Mouse (Mus musculus): ENCODE data around the gene Sgca. TPM values are rescaled to one million over a fixed set of nuclear protein-coding genes. Genes with fewer than 3 reads are reported as not detected.
A peak's percentile ranks its signal among the peaks of the same experiment; 100 is the strongest.
"Not testable (repeated sequence)": the region's sequence is repeated elsewhere in the genome, so short reads cannot be mapped to it uniquely, and the experiment has no call there.

Gene Sgca
- polyA plus RNA-seq, 1 experiment from 2014 or later: not detected

DNA sequence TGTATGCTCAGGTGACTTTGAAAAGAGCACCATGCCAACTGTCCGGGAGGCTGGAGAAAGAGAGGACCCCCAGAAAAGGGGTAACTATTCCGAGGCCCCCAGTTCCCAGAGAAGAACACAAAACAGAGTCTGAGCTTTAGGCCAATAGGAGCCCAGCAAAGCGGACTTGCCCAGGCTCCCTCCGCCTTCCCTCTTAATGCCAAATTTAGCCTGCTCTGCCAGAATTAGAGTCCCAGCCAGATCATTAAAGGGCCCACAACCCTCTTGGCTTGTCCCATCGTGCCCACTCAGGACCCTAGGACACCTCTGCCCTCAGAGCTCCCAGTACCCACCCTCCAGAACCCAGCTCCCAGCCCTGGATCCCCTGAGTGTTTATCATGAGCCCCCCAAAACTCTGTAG lies 3.2 kb downstream of the Sgca start:
- Histone ChIP-seq H3K27me3 (ENCODE audit: control insufficient read depth, insufficient read depth, low read length) (no peaks in the 10 kb centered on the region), H3K4me3 (ENCODE audit: low read depth, low read length) (no peak overlapping the region), H3K27ac (ENCODE audit: low read depth, low read length) (no peak overlapping the region), H3K4me2 (ENCODE audit: low read depth, low read length, severe bottlenecking) (no peak overlapping the region), H3K36me3 (ENCODE audit: control insufficient read depth, insufficient read depth, low read length) (no peaks in the 10 kb centered on the region), H3K9ac (ENCODE audit: low read length) (no peak overlapping the region), H3K4me1 (replicated peaks; ENCODE audit: control insufficient read depth, insufficient read depth, low read length) (no peaks in the 10 kb centered on the region), H3K9me3 (ENCODE audit: control insufficient read depth, low read length) (no peaks in the 10 kb centered on the region)
- WGBS: 73% methylated on average over 5 of the region's 5 CpGs
- DNase-seq (ENCODE audit: low spot score) (no peak), ATAC-seq (replicated peaks; ENCODE audit: low FRiP score) (no peak)

DNA sequence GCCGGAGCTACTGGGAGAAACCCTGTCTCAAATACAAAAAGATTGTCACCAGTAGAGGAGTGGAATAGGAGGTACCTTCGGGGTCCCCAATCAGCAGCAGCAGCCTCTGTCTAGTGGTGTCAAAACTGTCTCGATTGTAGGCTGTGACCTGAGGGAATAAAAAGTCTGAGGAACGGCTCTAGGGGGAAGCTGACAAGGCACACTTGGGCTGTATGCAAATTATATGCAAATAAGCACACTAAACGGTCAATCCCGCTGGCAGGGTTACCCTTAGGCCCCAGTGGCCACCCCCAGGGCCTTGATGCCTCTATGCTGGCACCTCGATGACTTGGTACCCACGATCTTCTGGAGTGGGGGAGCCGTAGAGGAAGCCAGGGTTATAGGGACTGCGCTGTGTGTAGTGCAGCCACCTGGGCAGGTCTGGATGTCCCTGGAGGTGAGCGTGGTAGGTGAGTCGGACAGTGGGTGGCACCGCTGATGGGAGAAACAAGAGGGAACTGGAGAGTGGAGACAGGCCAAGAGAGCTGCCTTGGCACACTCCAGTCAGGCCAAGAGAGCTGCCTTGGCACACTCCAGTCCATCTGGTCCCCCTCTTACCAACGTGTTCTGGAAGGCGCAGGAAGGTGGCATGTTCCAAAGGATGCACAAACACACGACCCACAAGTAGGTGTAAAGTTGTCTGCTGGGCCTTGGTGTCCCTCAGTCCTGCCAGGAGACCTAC lies 4.1 kb downstream of the Sgca start:
- Histone ChIP-seq H3K4me1 (replicated peaks; ENCODE audit: control insufficient read depth, insufficient read depth, low read length) (no peaks in the 10 kb centered on the region), H3K9ac (ENCODE audit: low read length) (no peak overlapping the region), H3K4me2 (ENCODE audit: low read depth, low read length, severe bottlenecking) (no peak overlapping the region), H3K36me3 (ENCODE audit: control insufficient read depth, insufficient read depth, low read length) (no peaks in the 10 kb centered on the region), H3K9me3 (ENCODE audit: control insufficient read depth, low read length) (no peaks in the 10 kb centered on the region), H3K4me3 (ENCODE audit: low read depth, low read length) (no peak overlapping the region), H3K27me3 (ENCODE audit: control insufficient read depth, insufficient read depth, low read length) (no peaks in the 10 kb centered on the region), H3K27ac (ENCODE audit: low read depth, low read length) (no peak overlapping the region)
- DNase-seq (ENCODE audit: low spot score) (no peak), ATAC-seq (replicated peaks; ENCODE audit: low FRiP score) (no peak)
- WGBS: 69% methylated on average over 16 of the region's 16 CpGs

GRCm38 (mm10) chr11:94970210-94970943 lies 5.8 kb downstream of the Sgca start:
- H3K36me3 ChIP-seq (ENCODE audit: control insufficient read depth, insufficient read depth, low read length): no peaks in the 10 kb centered on the region
- WGBS: 65% methylated on average over 15 of the region's 15 CpGs
- H3K9me3 ChIP-seq (ENCODE audit: control insufficient read depth, low read length): no peaks in the 10 kb centered on the region
- H3K4me1 ChIP-seq (replicated peaks; ENCODE audit: control insufficient read depth, insufficient read depth, low read length): no peaks in the 10 kb centered on the region
- DNase-seq (ENCODE audit: low spot score) (peak; percentile 76), ATAC-seq (replicated peaks; ENCODE audit: low FRiP score) (0 out of 2 replicates have a peak, but pooled peaks have one; percentile 30)
- no peak overlapping the region for H3K4me3 ChIP-seq (ENCODE audit: low read depth, low read length)
- no peak overlapping the region for H3K4me2 ChIP-seq (ENCODE audit: low read depth, low read length, severe bottlenecking)
- H3K27me3 ChIP-seq (ENCODE audit: control insufficient read depth, insufficient read depth, low read length): no peaks in the 10 kb centered on the region
- H3K9ac ChIP-seq (ENCODE audit: low read length): no peak overlapping the region
- H3K27ac ChIP-seq (ENCODE audit: low read depth, low read length): no peak overlapping the region

DNA sequence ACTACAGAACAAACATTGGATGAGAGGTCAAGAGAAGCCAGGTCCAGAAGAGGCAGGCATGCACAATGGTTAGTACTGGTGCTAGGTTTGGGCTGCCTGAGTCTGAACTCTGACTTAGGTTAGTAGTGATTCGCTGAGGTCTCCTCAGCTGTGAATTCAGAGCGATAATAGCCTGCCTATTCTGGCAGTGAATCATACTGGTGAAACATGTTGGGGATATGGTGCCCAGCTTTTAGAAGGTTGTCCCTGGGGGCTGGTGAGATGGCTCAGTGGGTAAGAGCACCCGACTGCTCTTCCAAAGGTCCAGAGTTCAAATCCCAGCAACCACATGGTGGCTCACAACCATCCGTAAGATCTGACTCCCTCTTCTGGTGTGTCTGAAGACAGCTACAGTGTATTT lies 6.4 kb downstream of the Sgca start:
- H3K27ac ChIP-seq (ENCODE audit: low read depth, low read length); H3K9me3 ChIP-seq (ENCODE audit: control insufficient read depth, low read length); H3K9ac ChIP-seq (ENCODE audit: low read length); H3K4me3 ChIP-seq (ENCODE audit: low read depth, low read length); H3K27me3 ChIP-seq (ENCODE audit: control insufficient read depth, insufficient read depth, low read length); H3K36me3 ChIP-seq (ENCODE audit: control insufficient read depth, insufficient read depth, low read length); ATAC-seq (replicated peaks; ENCODE audit: low FRiP score); H3K4me1 ChIP-seq (replicated peaks; ENCODE audit: control insufficient read depth, insufficient read depth, low read length); H3K4me2 ChIP-seq (ENCODE audit: low read depth, low read length, severe bottlenecking); DNase-seq (ENCODE audit: low spot score): not testable (repeated sequence)
- 91% methylated on average over 4 of the region's 4 CpGs for WGBS

DNA sequence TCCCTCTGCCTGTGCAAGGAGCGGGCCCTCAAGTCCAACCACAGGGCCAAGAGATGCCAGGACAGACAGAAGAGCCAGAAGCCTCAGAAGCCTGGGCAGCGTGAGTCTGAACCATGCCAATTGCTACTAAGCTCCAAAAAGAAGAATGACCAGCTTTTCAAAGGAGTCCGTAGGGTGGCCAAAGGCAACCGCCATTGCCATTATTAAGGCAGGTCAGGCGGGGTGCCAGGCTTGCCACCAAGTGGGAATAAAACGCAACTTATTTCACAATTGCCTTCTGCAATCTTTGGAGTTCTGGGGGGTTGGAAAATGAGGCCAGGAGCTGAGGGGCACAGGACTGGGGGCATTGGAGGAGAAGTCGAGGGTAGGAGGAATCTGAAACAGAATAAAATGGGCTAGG lies 7.9 kb downstream of the Sgca start:
- DNase-seq (ENCODE audit: low spot score) (no peak), ATAC-seq (replicated peaks; ENCODE audit: low FRiP score) (no peak)
- Histone ChIP-seq H3K9ac (ENCODE audit: low read length) (no peak overlapping the region), H3K36me3 (ENCODE audit: control insufficient read depth, insufficient read depth, low read length) (no peaks in the 10 kb centered on the region), H3K4me2 (ENCODE audit: low read depth, low read length, severe bottlenecking) (no peak overlapping the region), H3K4me3 (ENCODE audit: low read depth, low read length) (no peak overlapping the region), H3K27ac (ENCODE audit: low read depth, low read length) (no peak overlapping the region), H3K9me3 (ENCODE audit: control insufficient read depth, low read length) (no peaks in the 10 kb centered on the region), H3K4me1 (replicated peaks; ENCODE audit: control insufficient read depth, insufficient read depth, low read length) (no peaks in the 10 kb centered on the region), H3K27me3 (ENCODE audit: control insufficient read depth, insufficient read depth, low read length) (no peaks in the 10 kb centered on the region)
- WGBS: 76% methylated on average over 7 of the region's 7 CpGs

DNA sequence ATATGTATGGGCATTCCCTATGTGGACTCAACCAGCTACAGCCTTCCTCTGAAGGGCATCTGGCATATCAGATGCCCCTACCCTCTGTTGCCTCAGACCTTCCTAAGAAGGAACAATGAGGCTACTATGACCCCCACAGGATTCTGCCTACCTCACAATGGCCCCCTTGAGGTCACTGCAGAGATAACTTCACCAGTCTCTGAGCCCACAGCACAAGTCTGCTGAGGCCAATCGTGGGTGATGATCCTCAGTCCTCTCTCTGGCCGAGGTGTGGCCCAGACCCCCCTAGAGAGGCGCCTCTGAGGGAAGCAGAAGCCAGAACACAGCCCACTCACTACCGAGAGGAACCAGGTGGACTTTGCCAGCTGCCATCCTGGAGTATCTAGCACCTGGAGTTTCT lies 8.7 kb downstream of the Sgca start, which contains the start of gene Hils1:
TSS of gene Hils1 (plus strand) at position 175 of the 400 bp plus-strand sequence.
- 49% methylated on average over 4 of the region's 4 CpGs for WGBS
- DNase-seq (ENCODE audit: low spot score): no peak

DNA sequence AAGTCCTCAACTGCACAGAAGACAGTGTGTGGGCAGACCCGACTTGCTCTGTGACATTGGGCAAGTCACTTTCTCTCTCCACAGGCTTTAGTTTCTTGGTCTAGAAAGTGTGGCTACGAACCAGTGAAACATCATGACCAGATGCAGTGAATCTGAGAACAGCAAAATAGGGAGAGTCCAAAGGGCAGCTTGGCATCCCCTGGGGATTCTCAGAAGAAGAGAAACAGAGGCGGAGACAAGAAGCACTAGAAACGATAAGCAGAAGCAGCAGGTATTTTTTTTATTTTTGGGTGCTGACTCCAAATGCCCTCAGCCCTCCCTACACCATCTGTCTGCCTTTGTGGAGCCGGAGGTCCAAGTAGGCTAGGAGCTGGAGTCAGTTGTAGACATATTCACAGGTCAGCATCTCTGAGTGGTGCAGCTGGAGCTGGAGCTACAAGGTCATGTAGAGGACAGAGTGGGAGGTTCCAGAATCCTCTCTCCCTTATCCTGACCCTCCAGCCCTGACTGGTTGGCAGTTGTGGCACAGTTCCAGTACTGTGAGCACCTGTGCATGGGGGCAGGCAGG lies 13.5 kb downstream of the Sgca start:
- no peaks in the 10 kb centered on the region for H3K4me1 ChIP-seq (replicated peaks; ENCODE audit: control insufficient read depth, insufficient read depth, low read length)

More for the DNA sequence above, 8.7 kb downstream of the Sgca start, which contains the start of gene Hils1:
- no peaks in the 10 kb centered on the region for H3K9me3 ChIP-seq (ENCODE audit: control insufficient read depth, low read length)
- ATAC-seq (replicated peaks; ENCODE audit: low FRiP score): no peak
- H3K36me3 ChIP-seq (ENCODE audit: control insufficient read depth, insufficient read depth, low read length): no peaks in the 10 kb centered on the region
- no peaks in the 10 kb centered on the region for H3K4me1 ChIP-seq (replicated peaks; ENCODE audit: control insufficient read depth, insufficient read depth, low read length)
- no peak within 1 kb of the TSS for H3K9ac ChIP-seq (ENCODE audit: low read length)
- no peaks in the 10 kb centered on the region for H3K27me3 ChIP-seq (ENCODE audit: control insufficient read depth, insufficient read depth, low read length)
- no peak within 1 kb of the TSS for H3K27ac ChIP-seq (ENCODE audit: low read depth, low read length)
- no peak within 1 kb of the TSS for H3K4me2 ChIP-seq (ENCODE audit: low read depth, low read length, severe bottlenecking)
- H3K4me3 ChIP-seq (ENCODE audit: low read depth, low read length): no peak within 1 kb of the TSS

GRCm38 (mm10) chr11:94958065-94958858 lies 17.9 kb downstream of the Sgca start:
- Histone ChIP-seq H3K27me3 (ENCODE audit: control insufficient read depth, insufficient read depth, low read length) (no peaks in the 10 kb centered on the region), H3K4me3 (ENCODE audit: low read depth, low read length) (no peak overlapping the region), H3K9ac (ENCODE audit: low read length) (no peak overlapping the region), H3K4me2 (ENCODE audit: low read depth, low read length, severe bottlenecking) (no peak overlapping the region), H3K27ac (ENCODE audit: low read depth, low read length) (no peak overlapping the region), H3K4me1 (replicated peaks; ENCODE audit: control insufficient read depth, insufficient read depth, low read length) (peaks cover 2% of the 10 kb centered on the region; the same call in 1 of the 2 replicates), H3K36me3 (ENCODE audit: control insufficient read depth, insufficient read depth, low read length) (no peaks in the 10 kb centered on the region), H3K9me3 (ENCODE audit: control insufficient read depth, low read length) (no peaks in the 10 kb centered on the region)
- DNase-seq (ENCODE audit: low spot score) (no peak), ATAC-seq (replicated peaks; ENCODE audit: low FRiP score) (no peak)
- 28% methylated on average over 8 of the region's 8 CpGs for WGBS

More for the DNA sequence above, 13.5 kb downstream of the Sgca start:
- ATAC-seq (replicated peaks; ENCODE audit: low FRiP score) (no peak), DNase-seq (ENCODE audit: low spot score) (no peak)
- Histone ChIP-seq H3K36me3 (ENCODE audit: control insufficient read depth, insufficient read depth, low read length) (no peaks in the 10 kb centered on the region), H3K9me3 (ENCODE audit: control insufficient read depth, low read length) (no peaks in the 10 kb centered on the region), H3K27ac (ENCODE audit: low read depth, low read length) (no peak overlapping the region), H3K4me3 (ENCODE audit: low read depth, low read length) (no peak overlapping the region), H3K9ac (ENCODE audit: low read length) (no peak overlapping the region), H3K4me2 (ENCODE audit: low read depth, low read length, severe bottlenecking) (no peak overlapping the region), H3K27me3 (ENCODE audit: control insufficient read depth, insufficient read depth, low read length) (no peaks in the 10 kb centered on the region)
- 79% methylated on average over 5 of the region's 5 CpGs for WGBS
